Mouse (Mus musculus) hindbrain, postnatal 0 days (tissue): ENCODE results near the gene St3gal5. TPM values are rescaled to one million over a fixed set of nuclear protein-coding genes. Genes with fewer than 3 reads are reported as not detected.
"Not testable (repeated sequence)": the region's sequence is repeated elsewhere in the genome, so short reads cannot be mapped to it uniquely, and the experiment has no call there.

Experiments used
- ATAC-seq: fragments of 200-750 bp; cut with Nextera tagmentation; 2 replicates; pipeline ENCODE4 v1.8.0; 2017; ENCODE audit warnings: mild to moderate bottlenecking, moderate TSS enrichment, moderate library complexity
- DNase-seq: peaks from one replicate; pipeline ENCODE4 v3.0.0-alpha.2; 2015; ENCODE audit warnings: low spot score
- H3K27ac ChIP-seq: fragments of 300-500 bp; sonication (generic); 2 replicates; pipeline ENCODE4 v1.5.1; 2014; ENCODE audit warnings: mild to moderate bottlenecking
- H3K27me3 ChIP-seq: fragments of 300-500 bp; sonication (generic); 2 replicates; pipeline ENCODE4 v1.6.1; 2014; ENCODE audit warnings: low read length, mixed read lengths; ENCODE audit not compliant: insufficient read depth
- H3K36me3 ChIP-seq: fragments of 300-500 bp; sonication (generic); 2 replicates; pipeline ENCODE4 v1.6.1; 2014; ENCODE audit warnings: low read length, mixed read lengths; ENCODE audit not compliant: insufficient read depth
- H3K4me1 ChIP-seq: fragments of 300-500 bp; sonication (generic); 2 replicates; pipeline ENCODE4 v1.6.1; 2014; ENCODE audit warnings: antibody characterized with exemption, low read length, mixed read lengths; ENCODE audit not compliant: insufficient read depth
- H3K4me2 ChIP-seq: fragments of 300-500 bp; sonication (generic); 2 replicates; pipeline ENCODE4 v1.6.1; 2014; ENCODE audit warnings: low read depth, mild to moderate bottlenecking, low read length, moderate library complexity, mixed read lengths
- H3K4me3 ChIP-seq: fragments of 300-500 bp; sonication (generic); 2 replicates; pipeline ENCODE4 v1.5.1; 2014; ENCODE audit warnings: low read length
- H3K9ac ChIP-seq: fragments of 300-500 bp; sonication (generic); replicated peaks from 2 replicates; pipeline ENCODE4 v1.6.1; 2014; ENCODE audit warnings: mild to moderate bottlenecking, low read length, moderate library complexity, mixed read lengths
- H3K9me3 ChIP-seq: fragments of 300-500 bp; sonication (generic); 2 replicates; pipeline ENCODE4 v1.6.1; 2016; ENCODE audit warnings: low read length, mixed read lengths
- CTCF ChIP-seq: IDR thresholded peaks from 2 replicates; pipeline ENCODE4 v1.5.1; 2016; ENCODE audit warnings: antibody characterized with exemption, control low read depth, low read depth
- WGBS: fragments of 180-500 bp; shearing (Covaris S2); extraction: QIAGEN DNeasy Blood & Tissue Kit; methylation state at CpG from one replicate; pipeline ENCODE4 v1.1.7; 2014; 5-methylcytosine and 5-hydroxymethylcytosine counted together
- polyA plus RNA-seq: library from polyadenylated mRNA; unstranded; fragments of >200 nt; fragmentation: Nextera tagmentation; extraction: Ambion mirVana; gene quantifications from 2 replicates; pipeline ENCODE4 v1.2.1, GENCODE M21; 2015
- total RNA-seq: library from RNA; depleted of rRNA; stranded (reverse); fragments of >200 nt; gene quantifications from 2 replicates; pipeline ENCODE4 v1.2.3, GENCODE M21; 2014

St3gal5 gene
- total and polyA plus RNA-seq, 2 experiments from 2014 or later: 23.5 to 59.8 TPM

- 87% methylated on average over 3 of the region's 3 CpGs for WGBS
- Histone ChIP-seq H3K36me3 (peaks cover 41% of the 10 kb centered on the region), H3K9me3 (no peaks in the 10 kb centered on the region; the same call in 1 of the 2 replicates), H3K9ac (no peak overlapping the region), H3K27ac (no peak overlapping the region), H3K4me1 (no peaks in the 10 kb centered on the region), H3K4me2 (no peak overlapping the region), H3K4me3 (no peak overlapping the region), H3K27me3 (no peaks in the 10 kb centered on the region)
- ATAC-seq: no peak
- DNase-seq: no peak
- no peak for TF ChIP-seq CTCF
Observed at GRCm38 (mm10) chr6:72149797-72150196, 52.4 kb downstream of the St3gal5 start.

GRCm38 (mm10) chr6:72152707-72153106 lies 55.3 kb downstream of the St3gal5 start:
- 83% methylated on average over 7 of the region's 7 CpGs for WGBS
- H3K9me3 ChIP-seq: no peaks in the 10 kb centered on the region; the same call in 1 of the 2 replicates
- ATAC-seq: no peak

GRCm38 (mm10) chr6:72153455-72153854 lies 56.1 kb downstream of the St3gal5 start:
- ATAC-seq: no peak
- Histone ChIP-seq H3K9me3 (no peaks in the 10 kb centered on the region; the same call in 1 of the 2 replicates), H3K4me3 (no peak overlapping the region), H3K27me3 (no peaks in the 10 kb centered on the region), H3K4me2 (no peak overlapping the region), H3K9ac (no peak overlapping the region), H3K4me1 (no peaks in the 10 kb centered on the region), H3K27ac (no peak overlapping the region), H3K36me3 (peaks cover 37% of the 10 kb centered on the region)
- TF ChIP-seq CTCF: no peak
- DNase-seq: no peak
- 74% methylated on average over 11 of the region's 11 CpGs for WGBS

More at GRCm38 (mm10) chr6:72152707-72153106, 55.3 kb downstream of the St3gal5 start:
- Histone ChIP-seq H3K36me3 (peaks cover 38% of the 10 kb centered on the region), H3K4me2 (no peak overlapping the region), H3K27me3 (no peaks in the 10 kb centered on the region), H3K4me1 (no peaks in the 10 kb centered on the region), H3K9ac (no peak overlapping the region), H3K4me3 (no peak overlapping the region), H3K27ac (no peak overlapping the region)
- TF ChIP-seq CTCF: no peak
- DNase-seq: no peak

- 46% methylated on average over 3 of the region's 5 CpGs for WGBS
- not testable (repeated sequence) for H3K27me3 ChIP-seq, DNase-seq, H3K4me2 ChIP-seq, H3K9me3 ChIP-seq, H3K9ac ChIP-seq, H3K4me3 ChIP-seq, H3K4me1 ChIP-seq, H3K27ac ChIP-seq
- peak; percentile 49; the same call in 1 of the 2 replicates for ATAC-seq
- peaks cover 31% of the 10 kb centered on the region for H3K36me3 ChIP-seq
Observed at GRCm38 (mm10) chr6:72154008-72154407, 56.6 kb downstream of the St3gal5 start.

- no peak for TF ChIP-seq CTCF
- WGBS: 85% methylated on average over 7 of the region's 7 CpGs
Observed at GRCm38 (mm10) chr6:72154938-72155531, 57.6 kb downstream of the St3gal5 start.

GRCm38 (mm10) chr6:72155649-72156048 lies 58.3 kb downstream of the St3gal5 start:
- Histone ChIP-seq H3K4me1 (no peaks in the 10 kb centered on the region), H3K4me2 (no peak overlapping the region), H3K36me3 (peaks cover 19% of the 10 kb centered on the region), H3K4me3 (no peak overlapping the region), H3K9me3 (no peaks in the 10 kb centered on the region), H3K27ac (no peak overlapping the region), H3K27me3 (no peaks in the 10 kb centered on the region), H3K9ac (no peak overlapping the region)
- 89% methylated on average over 8 of the region's 8 CpGs for WGBS
- no peak for DNase-seq
- ATAC-seq: no peak
- no peak for TF ChIP-seq CTCF

More at GRCm38 (mm10) chr6:72154938-72155531, 57.6 kb downstream of the St3gal5 start:
- Histone ChIP-seq H3K9me3 (no peaks in the 10 kb centered on the region), H3K4me1 (no peaks in the 10 kb centered on the region), H3K36me3 (peaks cover 21% of the 10 kb centered on the region), H3K4me2 (no peak overlapping the region), H3K27ac (no peak overlapping the region), H3K4me3 (no peak overlapping the region), H3K27me3 (no peaks in the 10 kb centered on the region), H3K9ac (no peak overlapping the region)
- ATAC-seq: no peak
- no peak for DNase-seq
